Mouse (Mus musculus) forebrain, postnatal 0 days (tissue): ENCODE measurements around the gene Elf5. TPM values are rescaled to one million over a fixed set of nuclear protein-coding genes. Genes with fewer than 3 reads are reported as not detected.

Experiments
- ATAC-seq: fragments of 200-750 bp; cut with Nextera tagmentation; 2 replicates; pipeline ENCODE4 v1.8.0; 2017; ENCODE audit warnings: mild to moderate bottlenecking, moderate library complexity
- DNase-seq: peaks from one replicate; pipeline ENCODE4 v3.0.0-alpha.2; 2015
- H3K27ac ChIP-seq: fragments of 300-500 bp; sonication (generic); 2 replicates; pipeline ENCODE4 v1.5.1; 2014; ENCODE audit warnings: low read depth, mild to moderate bottlenecking, antibody characterized with exemption, low read length, moderate library complexity, mixed read lengths
- H3K27me3 ChIP-seq: fragments of 300-500 bp; sonication (generic); 2 replicates; pipeline ENCODE4 v1.6.1; 2014; ENCODE audit warnings: mild to moderate bottlenecking, low read length, mixed read lengths; ENCODE audit not compliant: insufficient read depth
- H3K36me3 ChIP-seq: fragments of 300-500 bp; sonication (generic); 2 replicates; pipeline ENCODE4 v1.6.1; 2014; ENCODE audit warnings: mild to moderate bottlenecking, moderate library complexity; ENCODE audit not compliant: insufficient read depth
- H3K4me1 ChIP-seq: fragments of 300-500 bp; sonication (generic); 2 replicates; pipeline ENCODE4 v1.6.1; 2014; ENCODE audit warnings: antibody characterized with exemption; ENCODE audit not compliant: insufficient read depth
- H3K4me2 ChIP-seq: fragments of 300-500 bp; sonication (generic); 2 replicates; pipeline ENCODE4 v1.6.1; 2014; ENCODE audit warnings: low read depth, mild to moderate bottlenecking, moderate library complexity
- H3K4me3 ChIP-seq: fragments of 300-500 bp; sonication (generic); 2 replicates; pipeline ENCODE4 v1.5.1; 2014; ENCODE audit warnings: low read depth, low read length, mixed read lengths
- H3K9ac ChIP-seq: fragments of 300-500 bp; sonication (generic); 2 replicates; pipeline ENCODE4 v1.6.1; 2014; ENCODE audit warnings: mild to moderate bottlenecking
- H3K9me3 ChIP-seq: fragments of 300-500 bp; sonication (generic); 2 replicates; pipeline ENCODE4 v1.6.1; 2016; ENCODE audit warnings: low read length
- CTCF ChIP-seq: sonication (generic); IDR thresholded peaks from 2 replicates; pipeline ENCODE4 v1.5.1; 2016; ENCODE audit warnings: antibody characterized with exemption, control low read depth, low read depth
- WGBS: fragments of 180-500 bp; shearing (Covaris S2); extraction: QIAGEN DNeasy Blood & Tissue Kit; methylation state at CpG from one replicate; pipeline ENCODE4 v1.1.7; 2014; 5-methylcytosine and 5-hydroxymethylcytosine counted together
- polyA plus RNA-seq: library from polyadenylated mRNA; unstranded; fragments of >200 nt; fragmentation: Nextera tagmentation; extraction: Ambion mirVana; gene quantifications from 2 replicates; pipeline ENCODE4 v1.2.1, GENCODE M21; 2015
- total RNA-seq: library from RNA; depleted of rRNA; stranded (reverse); fragments of >200 nt; gene quantifications from 2 replicates; pipeline ENCODE4 v1.2.3, GENCODE M21; 2014

Gene Elf5
- total and polyA plus RNA-seq, 2 experiments from 2014 or later: not detected

- TF ChIP-seq CTCF: no peak
- WGBS: 94% methylated on average over 7 of the region's 7 CpGs
- Histone ChIP-seq H3K27ac (no peak overlapping the region), H3K36me3 (peaks cover 20% of the 10 kb centered on the region), H3K4me2 (no peak overlapping the region), H3K4me3 (no peak overlapping the region), H3K9ac (no peak overlapping the region), H3K27me3 (no peaks in the 10 kb centered on the region), H3K4me1 (no peaks in the 10 kb centered on the region), H3K9me3 (no peaks in the 10 kb centered on the region)
- ATAC-seq (no peak), DNase-seq (no peak)
These were observed 38.3 kb downstream of the Elf5 start for GRCm38 (mm10) chr2:103449813-103450212.

- no peaks in the 10 kb centered on the region for H3K4me1 ChIP-seq
- WGBS: 93% methylated on average over 8 of the region's 8 CpGs
- H3K4me3 ChIP-seq: no peak overlapping the region
- no peak for DNase-seq
- no peak for TF ChIP-seq CTCF
- H3K9me3 ChIP-seq: no peaks in the 10 kb centered on the region
- no peak overlapping the region for H3K9ac ChIP-seq
- H3K27ac ChIP-seq: no peak overlapping the region
- peaks cover 24% of the 10 kb centered on the region for H3K36me3 ChIP-seq
- H3K27me3 ChIP-seq: no peaks in the 10 kb centered on the region
- H3K4me2 ChIP-seq: no peak overlapping the region
- no peak for ATAC-seq
These were observed 38.8 kb downstream of the Elf5 start for GRCm38 (mm10) chr2:103450267-103450666.

GRCm38 (mm10) chr2:103452550-103452949, 41.1 kb downstream of the Elf5 start:
- Histone ChIP-seq H3K36me3 (peaks cover 40% of the 10 kb centered on the region), H3K4me3 (no peak overlapping the region), H3K27ac (no peak overlapping the region), H3K4me1 (no peaks in the 10 kb centered on the region), H3K27me3 (no peaks in the 10 kb centered on the region), H3K4me2 (no peak overlapping the region), H3K9me3 (no peaks in the 10 kb centered on the region), H3K9ac (no peak overlapping the region)
- TF ChIP-seq CTCF: no peak
- DNase-seq (no peak), ATAC-seq (no peak)
- 87% methylated on average over 5 of the region's 5 CpGs for WGBS

DNA sequence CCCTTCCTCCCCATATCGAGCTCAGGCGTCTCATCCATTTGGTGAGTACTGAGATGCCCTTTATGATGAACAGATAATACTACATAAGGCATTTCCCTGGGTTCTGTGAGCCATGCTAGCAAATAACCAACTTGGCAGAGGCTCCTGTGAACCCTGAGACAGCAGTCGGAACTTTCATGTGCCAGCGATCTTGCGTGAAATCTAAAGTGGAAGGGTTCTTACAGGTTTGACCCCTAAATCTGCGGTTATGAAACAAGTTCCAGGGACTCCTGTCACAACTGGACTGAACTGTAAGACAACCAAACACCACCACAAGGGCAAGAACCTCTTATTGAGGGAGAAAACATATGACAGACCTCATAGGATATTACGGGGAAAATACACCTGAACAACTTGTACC, 44.3 kb downstream of the Elf5 start:
- 97% methylated on average over 7 of the region's 7 CpGs for WGBS
- Histone ChIP-seq H3K27me3 (no peaks in the 10 kb centered on the region), H3K4me2 (no peak overlapping the region), H3K4me3 (no peak overlapping the region), H3K4me1 (no peaks in the 10 kb centered on the region), H3K9me3 (no peaks in the 10 kb centered on the region), H3K27ac (no peak overlapping the region), H3K9ac (no peak overlapping the region; the same call in 1 of the 2 replicates), H3K36me3 (peaks cover 63% of the 10 kb centered on the region)
- DNase-seq: no peak
- ATAC-seq: no peak
- no peak for TF ChIP-seq CTCF

DNA sequence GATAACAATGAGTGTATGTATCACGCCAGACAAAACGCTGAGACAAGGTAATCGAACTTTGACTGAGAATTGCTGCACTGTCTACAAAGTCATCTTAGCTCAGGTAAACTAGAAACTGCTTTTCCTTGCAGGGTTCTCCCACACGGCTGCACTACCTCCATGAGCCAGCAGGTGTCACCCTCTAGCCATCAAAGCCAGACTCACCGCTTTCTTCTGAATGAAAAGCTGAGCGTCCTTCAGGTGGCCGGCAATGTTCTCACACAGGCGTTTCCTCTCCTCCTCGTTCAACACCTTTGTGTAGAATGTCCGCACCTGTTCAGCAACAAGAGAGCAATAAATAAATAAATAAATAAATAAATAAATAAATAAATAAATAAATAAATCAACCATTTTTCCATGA, 45.2 kb downstream of the Elf5 start:
- peaks cover 67% of the 10 kb centered on the region for H3K36me3 ChIP-seq
- 19% methylated on average over 10 of the region's 10 CpGs for WGBS
- no peak overlapping the region for H3K9ac ChIP-seq

GRCm38 (mm10) chr2:103457048-103457447, 45.6 kb downstream of the Elf5 start:
- Histone ChIP-seq H3K4me3 (no peak overlapping the region), H3K9ac (no peak overlapping the region), H3K4me2 (no peak overlapping the region), H3K9me3 (no peaks in the 10 kb centered on the region), H3K4me1 (no peaks in the 10 kb centered on the region), H3K27me3 (no peaks in the 10 kb centered on the region), H3K27ac (no peak overlapping the region), H3K36me3 (peaks cover 71% of the 10 kb centered on the region)
- DNase-seq: peak; percentile 6
- ATAC-seq: peak; percentile 48
- no peak for TF ChIP-seq CTCF
- 87% methylated on average over 5 of the region's 5 CpGs for WGBS

More for the DNA sequence above, 45.2 kb downstream of the Elf5 start:
- H3K27ac ChIP-seq: no peak overlapping the region
- no peaks in the 10 kb centered on the region for H3K27me3 ChIP-seq
- no peak overlapping the region for H3K4me2 ChIP-seq
- H3K4me3 ChIP-seq: no peak overlapping the region
- ATAC-seq (peak; percentile 76), DNase-seq (peak; percentile 91)
- H3K9me3 ChIP-seq: no peaks in the 10 kb centered on the region
- H3K4me1 ChIP-seq: no peaks in the 10 kb centered on the region
- peak; percentile 98 for TF ChIP-seq CTCF

- Histone ChIP-seq H3K4me3 (no peak overlapping the region), H3K4me2 (no peak overlapping the region), H3K4me1 (no peaks in the 10 kb centered on the region), H3K36me3 (peaks cover 70% of the 10 kb centered on the region), H3K9me3 (no peaks in the 10 kb centered on the region), H3K27ac (no peak overlapping the region), H3K9ac (no peak overlapping the region), H3K27me3 (no peaks in the 10 kb centered on the region)
- WGBS: 59% methylated on average over 7 of the region's 7 CpGs
- no peak for ATAC-seq
- no peak for TF ChIP-seq CTCF
- peak; percentile 20 for DNase-seq
These were observed 46.1 kb downstream of the Elf5 start for GRCm38 (mm10) chr2:103457628-103458027.

- Histone ChIP-seq H3K9me3 (no peaks in the 10 kb centered on the region), H3K36me3 (peaks cover 74% of the 10 kb centered on the region), H3K9ac (no peak overlapping the region), H3K27ac (no peak overlapping the region), H3K4me1 (no peaks in the 10 kb centered on the region), H3K27me3 (no peaks in the 10 kb centered on the region), H3K4me3 (no peak overlapping the region), H3K4me2 (no peak overlapping the region)
- 91% methylated on average over 10 of the region's 10 CpGs for WGBS
- ATAC-seq (no peak), DNase-seq (no peak)
- TF ChIP-seq CTCF: no peak
These were observed 47.6 kb downstream of the Elf5 start for GRCm38 (mm10) chr2:103459069-103459468.
